Mouse (Mus musculus): ENCODE results near the gene Hgd. TPM values are rescaled to one million over a fixed set of nuclear protein-coding genes. Genes with fewer than 3 reads are reported as not detected.

Hgd gene
- total RNA-seq, 1 experiment: 0.40 TPM

GRCm38 (mm10) chr16:37612013-37612412, 32.1 kb downstream of the Hgd start:
- DNase-seq (ENCODE audit: low read depth, low spot score): no peak
- Histone ChIP-seq H3K36me3 (ENCODE audit: control insufficient read depth, insufficient read depth, low read length, poor library complexity, severe bottlenecking) (no peaks in the 10 kb centered on the region), H3K9ac (ENCODE audit: insufficient read depth, low read depth, low read length, poor library complexity, severe bottlenecking) (no peak overlapping the region), H3K27ac (ENCODE audit: insufficient read depth, low read depth, low read length, poor library complexity, severe bottlenecking) (no peak overlapping the region), H3K4me3 (ENCODE audit: insufficient read depth in 1 of 2, low read depth in 1 of 2, low read length in 2 of 2, poor library complexity in 1 of 2, severe bottlenecking in 1 of 2) (no peak overlapping the region), H3K4me1 (ENCODE audit: control insufficient read depth in 2 of 2, insufficient read depth in 2 of 2, low read length in 2 of 2, poor library complexity in 1 of 2) (no peaks in the 10 kb centered on the region), H3K9me3 (ENCODE audit: control insufficient read depth, insufficient read depth, low read depth, low read length) (no peaks in the 10 kb centered on the region)
- in situ Hi-C loops (cut with MboI; ENCODE audit: low sequenced_read_pairs in 2 of 2, unreplicated experiment in 2 of 2): no loop called here
- no peak for TF ChIP-seq MAFK (IDR thresholded peaks at IDR 0.05; ENCODE audit: insufficient read depth, low read depth, low read length)
- no peak for TF ChIP-seq ZC3H11A (IDR thresholded peaks at IDR 0.05; ENCODE audit: borderline replicate concordance, low read depth, low read length)
- no peak for TF ChIP-seq CHD2 (IDR thresholded peaks at IDR 0.05; ENCODE audit: low read depth, low read length)
- TF ChIP-seq HCFC1 (IDR thresholded peaks at IDR 0.05; ENCODE audit: borderline replicate concordance, insufficient read depth, low read length): no peak
- TF ChIP-seq ZNF384 (IDR thresholded peaks at IDR 0.05; ENCODE audit: low read depth, low read length): no peak

GRCm38 (mm10) chr16:37614540-37614939, 34.6 kb downstream of the Hgd start:
- H3K4me3 ChIP-seq (ENCODE audit: insufficient read depth in 1 of 2, low read depth in 1 of 2, low read length in 2 of 2, poor library complexity in 1 of 2, severe bottlenecking in 1 of 2): no peak overlapping the region
- no peak for TF ChIP-seq MAFK (IDR thresholded peaks at IDR 0.05; ENCODE audit: insufficient read depth, low read depth, low read length)
- no peak for TF ChIP-seq HCFC1 (IDR thresholded peaks at IDR 0.05; ENCODE audit: borderline replicate concordance, insufficient read depth, low read length)
- TF ChIP-seq CHD2 (IDR thresholded peaks at IDR 0.05; ENCODE audit: low read depth, low read length): no peak
- no peak for TF ChIP-seq ZNF384 (IDR thresholded peaks at IDR 0.05; ENCODE audit: low read depth, low read length)
- TF ChIP-seq ZC3H11A (IDR thresholded peaks at IDR 0.05; ENCODE audit: borderline replicate concordance, low read depth, low read length): no peak
- no peaks in the 10 kb centered on the region for H3K36me3 ChIP-seq (ENCODE audit: control insufficient read depth, insufficient read depth, low read length, poor library complexity, severe bottlenecking)
- in situ Hi-C loops (cut with MboI; ENCODE audit: low sequenced_read_pairs in 2 of 2, unreplicated experiment in 2 of 2): no loop called here
- no peak for DNase-seq (ENCODE audit: low read depth, low spot score)
- H3K4me1 ChIP-seq (ENCODE audit: control insufficient read depth in 2 of 2, insufficient read depth in 2 of 2, low read length in 2 of 2, poor library complexity in 1 of 2): no peaks in the 10 kb centered on the region
- H3K9ac ChIP-seq (ENCODE audit: insufficient read depth, low read depth, low read length, poor library complexity, severe bottlenecking): no peak overlapping the region
- H3K9me3 ChIP-seq (ENCODE audit: control insufficient read depth, insufficient read depth, low read depth, low read length): no peaks in the 10 kb centered on the region
- no peak overlapping the region for H3K27ac ChIP-seq (ENCODE audit: insufficient read depth, low read depth, low read length, poor library complexity, severe bottlenecking)

GRCm38 (mm10) chr16:37615429-37615828, 35.5 kb downstream of the Hgd start:
- no peak for DNase-seq (ENCODE audit: low read depth, low spot score)

GRCm38 (mm10) chr16:37616104-37616503, 36.2 kb downstream of the Hgd start:
- no peak overlapping the region for H3K4me3 ChIP-seq (ENCODE audit: insufficient read depth in 1 of 2, low read depth in 1 of 2, low read length in 2 of 2, poor library complexity in 1 of 2, severe bottlenecking in 1 of 2)
- no peaks in the 10 kb centered on the region for H3K36me3 ChIP-seq (ENCODE audit: control insufficient read depth, insufficient read depth, low read length, poor library complexity, severe bottlenecking)
- H3K4me1 ChIP-seq (ENCODE audit: control insufficient read depth in 2 of 2, insufficient read depth in 2 of 2, low read length in 2 of 2, poor library complexity in 1 of 2): no peaks in the 10 kb centered on the region
- no peak overlapping the region for H3K9ac ChIP-seq (ENCODE audit: insufficient read depth, low read depth, low read length, poor library complexity, severe bottlenecking)
- H3K9me3 ChIP-seq (ENCODE audit: control insufficient read depth, insufficient read depth, low read depth, low read length): no peaks in the 10 kb centered on the region
- TF ChIP-seq ZNF384 (IDR thresholded peaks at IDR 0.05; ENCODE audit: low read depth, low read length) (no peak), HCFC1 (IDR thresholded peaks at IDR 0.05; ENCODE audit: borderline replicate concordance, insufficient read depth, low read length) (no peak), ZC3H11A (IDR thresholded peaks at IDR 0.05; ENCODE audit: borderline replicate concordance, low read depth, low read length) (no peak), MAFK (IDR thresholded peaks at IDR 0.05; ENCODE audit: insufficient read depth, low read depth, low read length) (no peak), CHD2 (IDR thresholded peaks at IDR 0.05; ENCODE audit: low read depth, low read length) (no peak)
- H3K27ac ChIP-seq (ENCODE audit: insufficient read depth, low read depth, low read length, poor library complexity, severe bottlenecking): no peak overlapping the region
- DNase-seq (ENCODE audit: low read depth, low spot score): no peak
- in situ Hi-C loops (cut with MboI; ENCODE audit: low sequenced_read_pairs in 2 of 2, unreplicated experiment in 2 of 2): no loop called here

More at GRCm38 (mm10) chr16:37615429-37615828, 35.5 kb downstream of the Hgd start:
- Histone ChIP-seq H3K36me3 (ENCODE audit: control insufficient read depth, insufficient read depth, low read length, poor library complexity, severe bottlenecking) (no peaks in the 10 kb centered on the region), H3K9me3 (ENCODE audit: control insufficient read depth, insufficient read depth, low read depth, low read length) (no peaks in the 10 kb centered on the region), H3K4me1 (ENCODE audit: control insufficient read depth in 2 of 2, insufficient read depth in 2 of 2, low read length in 2 of 2, poor library complexity in 1 of 2) (no peaks in the 10 kb centered on the region), H3K9ac (ENCODE audit: insufficient read depth, low read depth, low read length, poor library complexity, severe bottlenecking) (no peak overlapping the region), H3K27ac (ENCODE audit: insufficient read depth, low read depth, low read length, poor library complexity, severe bottlenecking) (no peak overlapping the region), H3K4me3 (ENCODE audit: insufficient read depth in 1 of 2, low read depth in 1 of 2, low read length in 2 of 2, poor library complexity in 1 of 2, severe bottlenecking in 1 of 2) (no peak overlapping the region)
- TF ChIP-seq MAFK (IDR thresholded peaks at IDR 0.05; ENCODE audit: insufficient read depth, low read depth, low read length) (no peak), ZNF384 (IDR thresholded peaks at IDR 0.05; ENCODE audit: low read depth, low read length) (no peak), HCFC1 (IDR thresholded peaks at IDR 0.05; ENCODE audit: borderline replicate concordance, insufficient read depth, low read length) (no peak), CHD2 (IDR thresholded peaks at IDR 0.05; ENCODE audit: low read depth, low read length) (no peak), ZC3H11A (IDR thresholded peaks at IDR 0.05; ENCODE audit: borderline replicate concordance, low read depth, low read length) (no peak)
- in situ Hi-C loops (cut with MboI; ENCODE audit: low sequenced_read_pairs in 2 of 2, unreplicated experiment in 2 of 2): no loop called here

GRCm38 (mm10) chr16:37617695-37618094, 37.7 kb downstream of the Hgd start:
- no peak for DNase-seq (ENCODE audit: low read depth, low spot score)
- H3K9me3 ChIP-seq (ENCODE audit: control insufficient read depth, insufficient read depth, low read depth, low read length): no peaks in the 10 kb centered on the region
- no peak for TF ChIP-seq ZNF384 (IDR thresholded peaks at IDR 0.05; ENCODE audit: low read depth, low read length)
- no peak for TF ChIP-seq CHD2 (IDR thresholded peaks at IDR 0.05; ENCODE audit: low read depth, low read length)
- no peak for TF ChIP-seq MAFK (IDR thresholded peaks at IDR 0.05; ENCODE audit: insufficient read depth, low read depth, low read length)
- no peak overlapping the region for H3K4me3 ChIP-seq (ENCODE audit: insufficient read depth in 1 of 2, low read depth in 1 of 2, low read length in 2 of 2, poor library complexity in 1 of 2, severe bottlenecking in 1 of 2)
- no peak overlapping the region for H3K27ac ChIP-seq (ENCODE audit: insufficient read depth, low read depth, low read length, poor library complexity, severe bottlenecking)
- in situ Hi-C loops (cut with MboI; ENCODE audit: low sequenced_read_pairs in 2 of 2, unreplicated experiment in 2 of 2): no loop called here
- H3K36me3 ChIP-seq (ENCODE audit: control insufficient read depth, insufficient read depth, low read length, poor library complexity, severe bottlenecking): no peaks in the 10 kb centered on the region
- no peak overlapping the region for H3K9ac ChIP-seq (ENCODE audit: insufficient read depth, low read depth, low read length, poor library complexity, severe bottlenecking)
- H3K4me1 ChIP-seq (ENCODE audit: control insufficient read depth in 2 of 2, insufficient read depth in 2 of 2, low read length in 2 of 2, poor library complexity in 1 of 2): no peaks in the 10 kb centered on the region

Measured in ES-E14 (cell line).